Mouse (Mus musculus): ENCODE measurements at regions not wholly inside any gene's neighbourhood (a gene's known extent, or its start where the extent isn't known, plus 50 kb on each side); places are given as distances from the start of the nearest gene placed in this dataset.

- no peaks in the 10 kb centered on the region for H3K4me1 ChIP-seq (ENCODE audit: control insufficient read depth, insufficient read depth, low read length)
- no peak overlapping the region for H3K27ac ChIP-seq (ENCODE audit: insufficient read depth, low read depth, low read length)
- H3K27me3 ChIP-seq (replicated peaks; ENCODE audit: control insufficient read depth, insufficient read depth, low read length), result no peaks in the 10 kb centered on the region
- TF ChIP-seq CTCF (conservative IDR thresholded peaks at IDR 0.05; ENCODE audit: insufficient read depth, insufficient read length, low read depth, low read length) (no peak), POLR2A (IDR thresholded peaks at IDR 0.05; ENCODE audit: low read depth, low read length) (no peak)
- DNase-seq, result no peak
- 23% methylated on average over 13 of the region's 13 CpGs for WGBS
- no peaks in the 10 kb centered on the region for H3K36me3 ChIP-seq (ENCODE audit: control insufficient read depth, insufficient read depth, low read length)
- no peak overlapping the region for H3K4me3 ChIP-seq (ENCODE audit: insufficient read depth, low read depth, low read length)
Measured at GRCm38 (mm10) chr6:88976581-88976980, 74.5 kb downstream of the Tpra1 start.

- no peaks in the 10 kb centered on the region for H3K36me3 ChIP-seq (ENCODE audit: control insufficient read depth, insufficient read depth, low read length)
- no peaks in the 10 kb centered on the region for H3K4me1 ChIP-seq (ENCODE audit: control insufficient read depth, insufficient read depth, low read length)
- no peaks in the 10 kb centered on the region for H3K27me3 ChIP-seq (replicated peaks; ENCODE audit: control insufficient read depth, insufficient read depth, low read length)
- no peak for DNase-seq
- 4% methylated on average over 8 of the region's 8 CpGs for WGBS
- H3K4me3 ChIP-seq (ENCODE audit: insufficient read depth, low read depth, low read length), result no peak overlapping the region
- H3K27ac ChIP-seq (ENCODE audit: insufficient read depth, low read depth, low read length), result no peak overlapping the region
- no peak for TF ChIP-seq CTCF (conservative IDR thresholded peaks at IDR 0.05; ENCODE audit: insufficient read depth, insufficient read length, low read depth, low read length)
Measured at GRCm38 (mm10) chr6:88976994-88977393, 74.9 kb downstream of the Tpra1 start.

GRCm38 (mm10) chr6:88978970-88979369 is 76.9 kb downstream of the Tpra1 start:
- no peak overlapping the region for H3K4me3 ChIP-seq (ENCODE audit: insufficient read depth, low read depth, low read length)
- no peak overlapping the region for H3K27ac ChIP-seq (ENCODE audit: insufficient read depth, low read depth, low read length)
- no peak for DNase-seq
- 64% methylated on average over 4 of the region's 4 CpGs for WGBS
- no peaks in the 10 kb centered on the region for H3K4me1 ChIP-seq (ENCODE audit: control insufficient read depth, insufficient read depth, low read length)
- TF ChIP-seq POLR2A (IDR thresholded peaks at IDR 0.05; ENCODE audit: low read depth, low read length), result no peak
- TF ChIP-seq CTCF (conservative IDR thresholded peaks at IDR 0.05; ENCODE audit: insufficient read depth, insufficient read length, low read depth, low read length), result no peak
- no peaks in the 10 kb centered on the region for H3K27me3 ChIP-seq (replicated peaks; ENCODE audit: control insufficient read depth, insufficient read depth, low read length)
- H3K36me3 ChIP-seq (ENCODE audit: control insufficient read depth, insufficient read depth, low read length), result no peaks in the 10 kb centered on the region

- TF ChIP-seq CTCF (conservative IDR thresholded peaks at IDR 0.05; ENCODE audit: insufficient read depth, insufficient read length, low read depth, low read length), result peak; percentile 57
- no peak for TF ChIP-seq POLR2A (IDR thresholded peaks at IDR 0.05; ENCODE audit: low read depth, low read length)
Measured at GRCm38 (mm10) chr6:88980112-88980511, 78.1 kb downstream of the Tpra1 start.

GRCm38 (mm10) chr6:88981544-88981943 is 79.5 kb downstream of the Tpra1 start:
- WGBS, result 59% methylated on average over 7 of the region's 7 CpGs
- Histone ChIP-seq H3K27me3 (replicated peaks; ENCODE audit: control insufficient read depth, insufficient read depth, low read length) (no peaks in the 10 kb centered on the region), H3K36me3 (ENCODE audit: control insufficient read depth, insufficient read depth, low read length) (no peaks in the 10 kb centered on the region), H3K4me1 (ENCODE audit: control insufficient read depth, insufficient read depth, low read length) (no peaks in the 10 kb centered on the region), H3K27ac (ENCODE audit: insufficient read depth, low read depth, low read length) (no peak overlapping the region), H3K4me3 (ENCODE audit: insufficient read depth, low read depth, low read length) (no peak overlapping the region)
- no peak for DNase-seq
- TF ChIP-seq POLR2A (IDR thresholded peaks at IDR 0.05; ENCODE audit: low read depth, low read length) (no peak), CTCF (conservative IDR thresholded peaks at IDR 0.05; ENCODE audit: insufficient read depth, insufficient read length, low read depth, low read length) (no peak)

More at GRCm38 (mm10) chr6:88980112-88980511, 78.1 kb downstream of the Tpra1 start:
- whole genome bisulfite sequencing, result 7% methylated on average over 8 of the region's 8 CpGs
- no peaks in the 10 kb centered on the region for H3K27me3 ChIP-seq (replicated peaks; ENCODE audit: control insufficient read depth, insufficient read depth, low read length)
- no peaks in the 10 kb centered on the region for H3K4me1 ChIP-seq (ENCODE audit: control insufficient read depth, insufficient read depth, low read length)
- no peak overlapping the region for H3K4me3 ChIP-seq (ENCODE audit: insufficient read depth, low read depth, low read length)
- peak; percentile 35 for DNase-seq
- no peak overlapping the region for H3K27ac ChIP-seq (ENCODE audit: insufficient read depth, low read depth, low read length)
- no peaks in the 10 kb centered on the region for H3K36me3 ChIP-seq (ENCODE audit: control insufficient read depth, insufficient read depth, low read length)

- H3K4me3 ChIP-seq (ENCODE audit: insufficient read depth, low read depth, low read length), result no peak overlapping the region
- no peak for TF ChIP-seq CTCF (conservative IDR thresholded peaks at IDR 0.05; ENCODE audit: insufficient read depth, insufficient read length, low read depth, low read length)
- TF ChIP-seq POLR2A (IDR thresholded peaks at IDR 0.05; ENCODE audit: low read depth, low read length), result no peak
- DNase-seq, result no peak
- H3K27me3 ChIP-seq (replicated peaks; ENCODE audit: control insufficient read depth, insufficient read depth, low read length), result no peaks in the 10 kb centered on the region
- WGBS, result 79% methylated on average over 4 of the region's 4 CpGs
- no peaks in the 10 kb centered on the region for H3K4me1 ChIP-seq (ENCODE audit: control insufficient read depth, insufficient read depth, low read length)
- no peak overlapping the region for H3K27ac ChIP-seq (ENCODE audit: insufficient read depth, low read depth, low read length)
- H3K36me3 ChIP-seq (ENCODE audit: control insufficient read depth, insufficient read depth, low read length), result no peaks in the 10 kb centered on the region
Measured at GRCm38 (mm10) chr6:88984170-88984569, 82.1 kb downstream of the Tpra1 start.

- H3K4me3 ChIP-seq (ENCODE audit: insufficient read depth, low read depth, low read length), result no peak overlapping the region
- TF ChIP-seq CTCF (conservative IDR thresholded peaks at IDR 0.05; ENCODE audit: insufficient read depth, insufficient read length, low read depth, low read length) (no peak), POLR2A (IDR thresholded peaks at IDR 0.05; ENCODE audit: low read depth, low read length) (no peak)
- H3K4me1 ChIP-seq (ENCODE audit: control insufficient read depth, insufficient read depth, low read length), result no peaks in the 10 kb centered on the region
- H3K27ac ChIP-seq (ENCODE audit: insufficient read depth, low read depth, low read length), result no peak overlapping the region
- 34% methylated on average over 4 of the region's 4 CpGs for WGBS
- no peaks in the 10 kb centered on the region for H3K36me3 ChIP-seq (ENCODE audit: control insufficient read depth, insufficient read depth, low read length)
- no peak for DNase-seq
- H3K27me3 ChIP-seq (replicated peaks; ENCODE audit: control insufficient read depth, insufficient read depth, low read length), result no peaks in the 10 kb centered on the region
Measured at GRCm38 (mm10) chr6:88984863-88985262, 82.8 kb downstream of the Tpra1 start.

- no peak for TF ChIP-seq POLR2A (IDR thresholded peaks at IDR 0.05; ENCODE audit: low read depth, low read length)
- TF ChIP-seq CTCF (conservative IDR thresholded peaks at IDR 0.05; ENCODE audit: insufficient read depth, insufficient read length, low read depth, low read length), result no peak
- Histone ChIP-seq H3K4me3 (ENCODE audit: insufficient read depth, low read depth, low read length) (no peak overlapping the region), H3K27ac (ENCODE audit: insufficient read depth, low read depth, low read length) (no peak overlapping the region), H3K4me1 (ENCODE audit: control insufficient read depth, insufficient read depth, low read length) (no peaks in the 10 kb centered on the region), H3K36me3 (ENCODE audit: control insufficient read depth, insufficient read depth, low read length) (no peaks in the 10 kb centered on the region), H3K27me3 (replicated peaks; ENCODE audit: control insufficient read depth, insufficient read depth, low read length) (no peaks in the 10 kb centered on the region)
- DNase-seq, result no peak
- WGBS, result 91% methylated on average over 10 of the region's 10 CpGs
Measured at GRCm38 (mm10) chr6:88988551-88988950, 86.5 kb downstream of the Tpra1 start.

All from kidney, adult 2 months (tissue).